In the genomic region with DNA sequence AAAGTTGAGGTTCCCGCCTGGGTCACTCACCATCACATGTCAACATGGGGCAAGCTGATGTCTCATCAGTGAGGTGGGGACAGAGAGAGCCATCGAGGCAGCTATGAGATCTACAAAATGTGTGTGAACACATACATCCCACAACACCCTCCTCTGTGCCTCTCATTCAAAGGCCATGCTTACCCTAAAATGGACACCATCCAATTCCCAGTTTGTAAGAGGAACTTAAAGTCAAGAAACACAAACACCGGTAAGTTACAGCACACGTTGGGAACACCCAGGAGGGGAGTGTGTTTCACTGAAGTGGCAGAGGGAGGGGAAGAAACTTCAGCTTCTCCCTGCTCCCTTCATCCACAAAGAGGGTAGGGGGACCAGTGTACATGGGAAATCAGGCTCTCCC, we compare ENCODE assay signal across 16 mouse cellular contexts.
A peak's percentile ranks its signal among the peaks of the same experiment; 100 is the strongest.
DNase-seq lines count a peak whose midpoint lies in the region; ATAC-seq and TF ChIP-seq lines count a peak whose summit lies in the region.
"Had no signal": no experiment of that assay in that cellular context is flagged by ENCODE, and none has a peak within 500 bp of the region (broad histone marks: within the 10 kb centered on the region; RNA-seq: fewer than 3 reads in every experiment).

No protein-coding gene starts in this region.

- no peak overlapping the region for H3K9ac ChIP-seq in midbrain, embryonic 15.5 days
- H3K9ac ChIP-seq: embryonic facial prominence, embryonic 12.5 days; forebrain, embryonic 12.5 days; heart, embryonic 12.5 days; hindbrain, embryonic 13.5 days; kidney, embryonic 15.5 days had no signal

- H3ac ChIP-seq in myocyte (ENCODE audit: control insufficient read depth, insufficient read length) = no peak overlapping the region

- H3K4me2 ChIP-seq in myocyte (ENCODE audit: low read depth) = peak overlapping the region; percentile 71
- H3K4me2 ChIP-seq in midbrain, embryonic 15.5 days = no peak overlapping the region
- H3K4me2 ChIP-seq: embryonic facial prominence, embryonic 12.5 days; forebrain, embryonic 12.5 days; heart, embryonic 12.5 days; hindbrain, embryonic 13.5 days; kidney, embryonic 15.5 days had no signal

- peak overlapping the region; percentile 41 for H3K27ac ChIP-seq in left cerebral cortex, adult 2 months
- H3K27ac ChIP-seq in spleen, adult 2 months (ENCODE audit: insufficient read depth, low read length) = 0 out of 2 replicates have a peak overlapping the region, but pooled peaks have one; percentile 2
- H3K27ac ChIP-seq in midbrain, embryonic 15.5 days = no peak overlapping the region
- no peak overlapping the region for H3K27ac ChIP-seq in midbrain, embryonic 10.5 days (replicated peaks)
- H3K27ac ChIP-seq: embryonic facial prominence, embryonic 12.5 days; forebrain, embryonic 12.5 days; hindbrain, embryonic 13.5 days; kidney, embryonic 15.5 days had no signal

- TF ChIP-seq POLR2A in spleen, adult 2 months (IDR thresholded peaks at IDR 0.05; ENCODE audit: low read depth, low read length) = no peak
- TF ChIP-seq POLR2A in myocyte (IDR thresholded peaks at IDR 0.05; ENCODE audit: insufficient read length, low read depth) = no peak

- H3K4me3 ChIP-seq in left cerebral cortex, adult 2 months = no peak overlapping the region
- no peak overlapping the region for H3K4me3 ChIP-seq in spleen, adult 2 months (ENCODE audit: extremely low read depth, insufficient read depth, insufficient read length)
- no peak overlapping the region for H3K4me3 ChIP-seq in myocyte
- no peak overlapping the region for H3K4me3 ChIP-seq in midbrain, embryonic 15.5 days
- H3K4me3 ChIP-seq in midbrain, embryonic 10.5 days = no peak overlapping the region
- H3K4me3 ChIP-seq: embryonic facial prominence, embryonic 12.5 days; erythroblast, embryonic 14.5 days; forebrain, embryonic 12.5 days; heart, embryonic 12.5 days; hindbrain, embryonic 13.5 days; kidney, embryonic 15.5 days had no signal

- no peak for ATAC-seq in midbrain, embryonic 15.5 days (replicated peaks)
- ATAC-seq: midbrain, embryonic 16.5 days had no signal

- H3K36me3 ChIP-seq in spleen, adult 2 months (ENCODE audit: control insufficient read depth, insufficient read depth, low read length) = peaks cover 29% of the 10 kb centered on the region
- H3K36me3 ChIP-seq in myocyte (ENCODE audit: control insufficient read depth, insufficient read depth) = peaks cover 20% of the 10 kb centered on the region
- H3K36me3 ChIP-seq in midbrain, embryonic 15.5 days (replicated peaks) = no peaks in the 10 kb centered on the region
- H3K36me3 ChIP-seq in midbrain, embryonic 10.5 days = no peaks in the 10 kb centered on the region
- H3K36me3 ChIP-seq: embryonic facial prominence, embryonic 12.5 days; forebrain, embryonic 12.5 days; heart, embryonic 12.5 days; hindbrain, embryonic 13.5 days; kidney, embryonic 15.5 days had no signal

- 75% methylated on average over 4 of the region's 4 CpGs for WGBS in spleen, adult 2 months
- 85% methylated on average over 4 of the region's 4 CpGs for WGBS in midbrain, embryonic 15.5 days
- 86% methylated on average over 4 of the region's 4 CpGs for WGBS in midbrain, embryonic 10.5 days

- no peaks in the 10 kb centered on the region for H3K27me3 ChIP-seq in spleen, adult 2 months (ENCODE audit: control insufficient read depth, insufficient read depth, low read length)
- no peaks in the 10 kb centered on the region for H3K27me3 ChIP-seq in myocyte (ENCODE audit: control insufficient read depth, insufficient read depth, insufficient read length)
- H3K27me3 ChIP-seq in midbrain, embryonic 15.5 days (replicated peaks) = no peaks in the 10 kb centered on the region
- no peaks in the 10 kb centered on the region; the same call in 1 of the 2 replicates for H3K27me3 ChIP-seq in midbrain, embryonic 10.5 days (ENCODE audit: low read depth, poor library complexity, severe bottlenecking)
- H3K27me3 ChIP-seq: embryonic facial prominence, embryonic 12.5 days; forebrain, embryonic 12.5 days; heart, embryonic 12.5 days; kidney, embryonic 15.5 days had no signal

- no peak for TF ChIP-seq CTCF in left cerebral cortex, adult 2 months (IDR thresholded peaks at IDR 0.05)
- TF ChIP-seq CTCF in spleen, adult 2 months (IDR thresholded peaks at IDR 0.05; ENCODE audit: extremely low read depth, insufficient read depth, insufficient read length, insufficient replicate concordance) = no peak

- peaks cover 65% of the 10 kb centered on the region for H3K79me2 ChIP-seq in myocyte (ENCODE audit: control insufficient read depth, insufficient read depth)

- H3K9me3 ChIP-seq in midbrain, embryonic 15.5 days = no peaks in the 10 kb centered on the region
- no peaks in the 10 kb centered on the region for H3K9me3 ChIP-seq in midbrain, embryonic 10.5 days (replicated peaks)
- H3K9me3 ChIP-seq: embryonic facial prominence, embryonic 12.5 days; forebrain, embryonic 12.5 days; heart, embryonic 12.5 days; hindbrain, embryonic 13.5 days; kidney, embryonic 15.5 days had no signal

- intact Hi-C loops in left cerebral cortex, adult 2 months (cut with DNase I) = no loop called here

- peaks cover 15% of the 10 kb centered on the region; the same call in 1 of the 2 replicates for H3K4me1 ChIP-seq in spleen, adult 2 months (ENCODE audit: control insufficient read depth, insufficient read depth, insufficient read length)
- H3K4me1 ChIP-seq in midbrain, embryonic 15.5 days = peaks cover 8% of the 10 kb centered on the region
- peaks cover 16% of the 10 kb centered on the region for H3K4me1 ChIP-seq in midbrain, embryonic 10.5 days

- DNase-seq in left cerebral cortex, adult 2 months (ENCODE audit: extremely low spot score in 1 of 2, low spot score in 2 of 2) = no peak
- DNase-seq in left cerebral cortex, adult 18-20 months (ENCODE audit: low spot score in 2 of 2) = no peak
- no peak for DNase-seq in spleen, adult 2 months (ENCODE audit: low read depth in 1 of 2, low spot score in 2 of 2)
- no peak for DNase-seq in spleen, postnatal 4 days (ENCODE audit: low spot score in 2 of 2)
- peak; percentile 58 for DNase-seq in NIH3T3 (ENCODE audit: low read depth)
- DNase-seq in midbrain, embryonic 10.5 days (ENCODE audit: low spot score) = no peak
- DNase-seq: kidney, adult 11 months had no signal

TF ChIP-seq in myocyte, 11 proteins besides CTCF, POLR2A, EP300 and RAD21:
- no peak for TF ChIP-seq REST (IDR thresholded peaks at IDR 0.05; ENCODE audit: insufficient read depth, insufficient read length)
- TF ChIP-seq USF1 (IDR thresholded peaks at IDR 0.05; ENCODE audit: low read depth) = no peak
- TF ChIP-seq MYOG (IDR thresholded peaks at IDR 0.05; ENCODE audit: control insufficient read depth in 1 of 3, insufficient read depth in 1 of 3, insufficient read length in 2 of 3, low read depth in 2 of 3) = no peak
- no peak for TF ChIP-seq SRF (IDR thresholded peaks at IDR 0.05; ENCODE audit: control insufficient read depth, insufficient read length, low read depth)
- no peak for TF ChIP-seq TCF12 (IDR thresholded peaks at IDR 0.05; ENCODE audit: insufficient read depth, poor library complexity, severe bottlenecking)
- TF ChIP-seq TCF3 (IDR thresholded peaks at IDR 0.05; ENCODE audit: insufficient read length, low read depth) = no peak
- no peak for TF ChIP-seq MAX (IDR thresholded peaks at IDR 0.05; ENCODE audit: low read depth)
- TF ChIP-seq POLR2AphosphoS2 (IDR thresholded peaks at IDR 0.05; ENCODE audit: insufficient read length, low read depth) = no peak
- TF ChIP-seq MYOD1 (IDR thresholded peaks at IDR 0.05; ENCODE audit: control insufficient read depth in 1 of 3, insufficient read length in 2 of 3, low read depth in 2 of 3) = no peak
- no peak for TF ChIP-seq E2F4 (IDR thresholded peaks at IDR 0.05; ENCODE audit: insufficient read depth)
- TF ChIP-seq CEBPB (IDR thresholded peaks at IDR 0.05; ENCODE audit: insufficient read depth, poor library complexity, severe bottlenecking) = no peak

Comparison
In these comparisons a context has a peak if more than half of its experiments do, and no peak if none do; other contexts are left out.
1. H3K27ac ChIP-seq: peak in left cerebral cortex, adult 2 months (single experiment) and spleen, adult 2 months (single experiment); none in midbrain, embryonic 15.5 days (single experiment) and midbrain, embryonic 10.5 days (single experiment).